Mouse (Mus musculus): Measurements from ENCODE around the gene Klk9.

Klk9 gene

DNA sequence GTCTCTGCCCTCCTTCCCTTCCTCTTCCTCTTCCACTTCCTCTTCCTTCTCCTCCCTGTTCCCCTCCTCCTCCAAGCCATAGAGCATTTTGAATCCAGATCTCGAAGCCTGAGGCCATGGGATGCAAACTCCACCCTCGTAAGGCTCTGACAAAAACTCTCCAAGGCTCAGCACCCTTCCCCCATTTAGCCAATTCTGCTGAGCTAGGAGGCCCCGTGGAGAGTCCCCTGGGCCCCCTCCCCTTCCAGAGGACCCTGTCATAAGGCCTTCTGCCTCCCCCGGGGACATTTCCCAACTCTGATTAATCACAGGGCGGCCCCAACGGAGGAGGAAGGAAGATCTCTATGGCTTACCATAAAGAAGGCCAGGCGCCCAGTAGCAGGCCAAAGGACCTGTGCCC, at the start of gene Klk9:
TSS of gene Klk9 (plus strand) at position 301 of the 400 bp plus-strand sequence.
- DNase-seq, result no peak

DNA sequence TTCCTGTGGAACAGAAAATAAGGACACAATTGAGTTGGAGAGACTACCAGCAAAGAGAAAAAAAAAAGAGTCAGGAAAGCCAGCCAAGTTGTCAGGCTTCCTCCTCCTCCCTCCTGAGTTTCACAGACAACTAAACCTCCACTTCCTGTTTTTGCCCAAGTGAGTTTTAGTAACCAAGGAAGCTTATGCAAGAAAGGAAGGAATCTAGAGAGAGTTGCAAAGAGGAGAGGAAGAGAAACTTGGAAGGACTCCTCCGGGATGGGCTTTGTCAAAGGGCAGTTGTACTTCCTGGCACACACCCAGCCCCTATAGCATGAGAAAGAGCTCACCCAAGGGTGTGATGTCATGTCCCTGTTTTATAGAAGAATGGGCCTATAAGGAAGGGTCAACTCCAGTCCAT, 43.9 kb upstream of the Klk9 start:
- DNase-seq, result no peak

DNA sequence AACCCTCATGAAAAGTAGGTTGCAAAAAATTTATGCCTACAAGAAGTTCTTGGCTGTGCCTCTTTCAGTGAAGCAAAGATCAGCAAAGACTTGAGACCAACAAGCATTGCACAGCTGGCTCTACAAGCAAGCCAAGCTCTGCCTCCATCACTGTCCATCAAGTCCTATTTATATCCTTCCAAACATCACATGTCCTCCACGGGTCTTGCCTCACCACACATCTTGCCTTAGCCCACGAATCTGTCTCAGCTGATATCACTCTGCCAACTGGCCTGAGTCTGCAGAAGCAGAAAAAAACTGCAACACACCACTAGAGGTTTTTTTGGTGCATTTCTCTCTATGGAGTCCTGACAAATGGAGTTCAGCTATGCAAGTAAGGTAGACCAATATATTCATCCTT, 38.9 kb upstream of the Klk9 start:
- no peak for DNase-seq

DNA sequence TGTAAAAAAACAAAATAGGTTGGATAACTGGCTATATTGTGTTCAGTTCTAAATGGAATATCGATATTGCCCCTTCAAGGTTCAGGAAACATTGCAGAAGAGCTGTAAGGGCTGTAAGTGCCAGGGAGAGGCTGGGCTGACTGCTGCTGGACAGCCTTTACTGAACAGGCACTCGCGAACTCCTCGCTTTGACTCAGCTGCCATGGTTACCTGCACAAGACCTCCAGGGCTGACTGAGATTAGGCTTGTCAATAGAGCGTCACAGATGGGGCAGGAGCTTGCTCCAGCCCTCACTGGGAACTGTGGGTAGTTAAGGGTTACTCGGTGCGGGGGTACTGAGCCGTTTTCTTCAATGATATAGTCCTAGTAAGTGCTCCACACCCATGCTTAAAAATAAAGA, 25.2 kb upstream of the Klk9 start:
- no peak for DNase-seq

GRCm38 (mm10) chr7:43768597-43768996, 23.1 kb upstream of the Klk9 start, which contains the start of gene Klk12:
Gene Klk12 (plus strand): TSS chr7:43768897.
- DNase-seq, result no peak

- DNase-seq, result no peak
Observed at GRCm38 (mm10) chr7:43769636-43770035, 22.1 kb upstream of the Klk9 start.

DNA sequence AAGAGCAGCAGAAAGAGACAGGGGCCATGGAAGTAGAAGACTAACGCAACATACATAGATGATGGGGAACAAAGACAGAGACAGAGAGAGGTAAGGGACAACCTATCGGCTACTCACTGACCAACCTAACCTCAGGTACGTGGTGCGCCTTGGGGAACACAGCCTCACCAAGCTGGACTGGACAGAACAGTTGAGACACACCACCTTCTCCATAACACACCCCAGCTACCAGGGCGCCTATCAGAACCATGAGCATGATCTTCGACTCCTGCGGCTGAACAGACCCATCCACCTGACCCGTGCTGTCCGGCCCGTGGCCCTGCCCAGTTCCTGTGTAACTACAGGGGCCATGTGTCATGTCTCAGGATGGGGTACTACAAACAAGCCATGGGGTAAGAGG, 21.0 kb upstream of the Klk9 start:
- no peak for DNase-seq

DNA sequence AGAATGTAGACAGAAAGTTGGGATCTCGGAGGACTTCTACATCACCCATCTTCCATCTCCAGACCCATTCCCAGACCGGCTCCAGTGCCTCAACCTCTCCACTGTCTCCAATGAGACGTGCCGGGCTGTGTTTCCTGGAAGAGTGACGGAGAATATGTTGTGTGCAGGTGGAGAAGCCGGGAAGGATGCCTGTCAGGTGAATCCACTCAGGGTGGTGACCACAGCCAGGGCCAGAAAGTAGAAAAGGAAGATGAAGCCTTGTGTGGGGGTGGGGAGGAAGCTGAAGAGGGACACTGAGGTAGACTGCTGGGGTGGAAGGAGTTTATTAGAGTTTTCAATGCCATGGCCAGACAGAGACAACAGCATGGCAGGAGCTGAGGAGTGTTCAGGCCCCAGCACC, 19.8 kb upstream of the Klk9 start:
- no peak for DNase-seq

- DNase-seq, result no peak
Observed at GRCm38 (mm10) chr7:43772901-43773300, 18.8 kb upstream of the Klk9 start.

- DNase-seq, result no peak
Observed at GRCm38 (mm10) chr7:43774364-43774763, 17.3 kb upstream of the Klk9 start, which contains the start of gene Klk11. Gene Klk11 (plus strand): TSS chr7:43774604.

- DNase-seq, result no peak
Observed at GRCm38 (mm10) chr7:43774802-43775201, 16.9 kb upstream of the Klk9 start.

DNA sequence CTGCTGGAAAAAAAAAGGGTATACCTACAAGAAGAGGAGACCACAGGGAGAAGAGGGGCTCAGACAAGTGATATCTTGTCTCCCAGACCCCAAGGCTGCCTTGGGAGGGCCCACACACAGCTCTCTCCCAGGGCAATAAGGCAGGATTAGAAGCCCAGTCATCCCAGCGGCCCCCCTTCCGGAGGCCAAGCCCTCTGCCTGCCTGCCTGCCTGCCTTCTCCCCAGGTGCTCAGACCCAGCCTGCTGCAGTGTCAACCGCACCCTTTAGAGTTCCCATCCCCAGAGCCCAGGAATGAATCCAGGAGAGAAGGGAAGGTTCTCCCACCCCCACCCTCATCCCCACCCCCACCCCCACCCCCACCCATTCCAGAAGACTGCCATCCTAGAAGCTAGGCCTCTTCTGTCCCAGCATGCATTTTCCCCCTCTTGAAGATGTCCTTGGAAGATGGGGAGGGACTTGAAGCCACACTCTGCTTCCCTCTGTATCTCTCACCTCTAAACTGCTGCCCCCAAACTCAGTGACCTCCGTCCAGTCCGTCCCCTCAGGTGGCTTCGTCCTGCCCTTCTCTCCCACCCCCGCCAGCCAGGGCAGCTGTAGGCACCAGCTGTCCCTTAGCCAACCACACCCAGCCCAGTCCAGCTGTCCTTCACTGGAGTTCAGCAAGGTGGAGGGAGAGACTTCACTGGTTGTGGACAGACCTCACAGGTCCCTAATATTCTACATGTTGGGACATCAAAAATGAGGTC, 16.2 kb upstream of the Klk9 start:
- no peak for DNase-seq

DNA sequence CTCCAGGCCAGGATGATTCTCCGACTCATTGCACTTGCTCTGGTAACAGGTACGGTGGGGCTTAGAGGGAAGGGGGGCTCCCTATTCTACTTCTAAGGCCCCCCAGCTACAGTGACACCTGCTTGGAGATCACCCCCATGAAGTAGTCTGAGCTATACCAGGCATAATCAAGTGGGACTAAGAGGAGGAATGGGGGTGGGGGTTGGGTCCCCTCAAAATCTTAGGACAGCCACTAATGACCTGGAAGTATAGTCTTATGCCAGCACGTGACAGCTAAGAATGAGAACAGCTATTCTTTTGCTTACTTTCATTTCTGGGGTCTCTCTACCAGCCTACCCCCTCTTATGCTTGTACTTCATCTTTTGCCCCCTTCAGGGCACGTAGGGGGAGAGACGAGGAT, 15.2 kb upstream of the Klk9 start:
- no peak for DNase-seq

DNA sequence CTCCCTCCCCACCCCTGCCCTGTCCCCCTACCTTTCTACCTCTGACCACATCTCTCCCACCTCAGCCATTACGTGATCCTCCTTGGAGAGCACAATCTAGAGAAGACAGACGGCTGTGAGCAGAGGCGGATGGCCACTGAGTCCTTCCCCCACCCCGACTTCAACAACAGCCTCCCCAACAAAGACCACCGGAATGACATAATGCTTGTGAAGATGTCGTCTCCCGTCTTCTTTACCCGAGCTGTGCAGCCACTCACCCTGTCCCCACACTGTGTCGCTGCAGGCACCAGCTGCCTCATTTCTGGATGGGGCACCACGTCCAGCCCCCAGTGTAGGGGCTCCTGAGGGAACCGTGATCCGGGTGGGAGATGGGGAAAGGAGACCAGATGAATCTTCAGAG, 14.3 kb upstream of the Klk9 start:
- DNase-seq, result no peak

DNA sequence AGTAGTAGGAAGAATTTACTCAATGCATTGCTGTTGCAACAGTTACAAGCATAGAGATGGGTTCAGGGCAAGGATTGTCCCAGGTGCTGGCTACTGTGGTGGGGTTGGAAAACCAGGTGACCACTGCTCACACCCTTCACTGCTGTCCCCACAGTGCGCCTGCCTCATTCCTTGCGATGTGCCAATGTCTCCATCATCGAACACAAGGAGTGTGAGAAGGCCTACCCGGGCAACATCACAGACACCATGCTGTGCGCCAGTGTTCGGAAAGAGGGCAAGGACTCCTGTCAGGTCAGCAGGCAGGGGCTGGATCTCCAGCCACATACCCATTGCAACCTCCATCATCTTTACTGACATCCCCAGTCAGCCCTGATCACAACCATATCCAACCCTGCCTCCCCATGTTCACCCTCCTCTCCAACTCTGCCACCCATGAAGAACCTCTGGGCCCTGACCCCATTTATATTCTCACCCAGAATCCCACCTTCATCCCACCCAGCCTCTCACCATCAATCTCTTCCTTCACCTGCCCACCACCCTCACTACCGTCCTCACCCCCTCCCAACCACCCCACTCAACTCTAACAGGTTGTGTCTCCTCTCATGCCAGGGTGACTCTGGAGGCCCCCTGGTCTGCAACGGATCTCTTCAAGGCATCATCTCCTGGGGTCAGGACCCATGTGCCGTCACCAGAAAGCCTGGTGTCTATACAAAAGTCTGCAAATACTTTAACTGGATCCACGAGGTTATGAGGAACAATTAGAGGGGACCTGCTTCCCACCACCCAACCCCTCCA, 13.3 kb upstream of the Klk9 start:
- no peak for DNase-seq

- DNase-seq, result no peak
Observed at GRCm38 (mm10) chr7:43780241-43780640, 11.4 kb upstream of the Klk9 start.

GRCm38 (mm10) chr7:43780746-43781145, 10.9 kb upstream of the Klk9 start, which contains the start of gene Klk10:
Gene Klk10 (plus strand): TSS chr7:43781035.
- DNase-seq, result no peak

DNA sequence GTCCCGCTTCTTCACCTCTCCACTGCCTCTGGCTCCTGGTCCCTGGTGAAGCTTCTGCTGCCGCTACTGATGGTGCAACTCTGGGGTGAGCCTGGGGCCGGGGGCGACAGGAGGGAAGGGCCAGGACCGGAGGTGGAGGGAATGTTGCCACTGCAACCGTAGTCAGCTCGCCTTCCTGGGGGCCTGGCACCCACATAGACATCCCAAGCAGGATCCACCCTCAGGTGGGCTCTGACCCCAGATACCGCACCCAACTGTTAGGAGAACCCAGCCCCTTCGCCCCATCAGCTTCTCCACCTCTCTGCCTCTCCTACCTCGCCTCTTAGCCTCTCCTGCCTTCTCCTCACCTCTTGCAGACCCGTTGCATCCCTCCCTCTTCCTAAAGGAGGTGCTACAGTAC, 10.2 kb upstream of the Klk9 start:
- no peak for DNase-seq

- peak; percentile 71 to 81 for DNase-seq
Observed at GRCm38 (mm10) chr7:43782275-43783265, 9.1 kb upstream of the Klk9 start.

DNA sequence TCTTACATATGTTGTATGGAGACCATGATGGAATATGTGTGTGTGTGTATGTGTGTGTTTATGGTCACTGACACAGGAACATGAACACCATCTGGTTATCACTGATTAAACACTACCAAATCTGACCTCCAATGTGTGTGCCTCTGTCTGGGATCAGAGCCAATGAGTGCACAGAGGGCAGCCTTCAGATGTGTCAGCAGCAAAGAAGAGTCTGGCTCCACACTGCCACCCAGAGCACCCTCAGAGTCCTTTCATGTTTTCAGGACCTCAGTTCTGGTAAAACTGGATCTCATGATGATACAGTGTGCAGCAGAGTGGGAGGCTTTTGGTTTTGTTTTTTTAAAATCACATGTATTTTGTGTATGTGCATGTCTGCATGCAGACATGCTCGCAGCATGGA, 6.4 kb upstream of the Klk9 start:
- DNase-seq, result no peak

GRCm38 (mm10) chr7:43788096-43788495, 3.6 kb upstream of the Klk9 start:
- DNase-seq, result no peak

DNA sequence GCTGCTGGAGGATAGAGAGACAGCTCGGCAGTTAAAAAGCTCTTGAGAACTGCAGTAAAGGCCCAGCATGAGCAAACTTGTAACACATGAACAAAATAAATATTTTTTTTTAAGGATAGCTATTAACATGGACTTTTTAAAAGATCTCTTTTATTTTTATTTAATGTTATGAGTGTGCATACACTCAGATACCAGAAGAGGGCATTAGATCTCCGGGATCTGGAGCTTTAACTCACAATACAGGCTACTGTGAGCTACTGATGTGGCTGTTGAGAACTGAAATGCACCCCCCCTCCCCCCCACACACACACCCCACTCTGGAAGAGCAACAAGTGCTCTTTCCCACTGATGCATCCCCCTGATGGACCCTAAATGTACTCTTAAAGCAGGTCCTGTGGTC, 2.4 kb upstream of the Klk9 start:
- no peak for DNase-seq

GRCm38 (mm10) chr7:43796355-43796754, 4.7 kb downstream of the Klk9 start:
- DNase-seq, result no peak

Data from B cell, adult 2 months (primary cell).